Mouse (Mus musculus) CH12.LX (cell line): ENCODE results near the gene Glrb. TPM values are rescaled to one million over a fixed set of nuclear protein-coding genes. Genes with fewer than 3 reads are reported as not detected.

Experiments used
- DNase-seq: peaks from one replicate; pipeline ENCODE4 v3.0.0-alpha.2; 2013; ENCODE audit errors: extremely low read depth
- H3K27ac ChIP-seq: 2 replicates; pipeline ENCODE4 v1.5.1; 2012; ENCODE audit warnings: low read depth, mild to moderate bottlenecking, control low read depth, moderate library complexity; ENCODE audit not compliant: insufficient read depth
- H3K27me3 ChIP-seq: replicated peaks from 2 replicates; pipeline ENCODE3; 2012; ENCODE audit warnings: inconsistent platforms
- H3K36me3 ChIP-seq, 2 experiments: replicated peaks in 1 of 2; 2 replicates each; pipeline versions ENCODE3 to v1.6.1; 2012; ENCODE audit warnings: inconsistent platforms in 1 of 2, low read length in 1 of 2, mild to moderate bottlenecking in 1 of 2, mixed read lengths in 1 of 2, moderate library complexity in 1 of 2; ENCODE audit not compliant: control insufficient read depth in 1 of 2, insufficient read depth in 1 of 2
- H3K4me1 ChIP-seq, 2 experiments: 2 replicates each; pipeline ENCODE4 v1.6.1; 2012; ENCODE audit warnings: inconsistent platforms in 1 of 2, moderate library complexity in 1 of 2; ENCODE audit not compliant: insufficient read depth in 2 of 2, control insufficient read depth in 1 of 2
- H3K4me2 ChIP-seq: 2 replicates; pipeline ENCODE4 v1.6.1; 2012; ENCODE audit warnings: low read depth, mild to moderate bottlenecking, control low read depth; ENCODE audit not compliant: poor library complexity, insufficient read depth, severe bottlenecking
- H3K4me3 ChIP-seq, 3 experiments: fragments of 150-350 bp in 1 of 3; sonication (generic) in 1 of 3; replicated peaks in 1 of 3; 2 replicates each; pipeline versions ENCODE3 to v1.5.1; 2011 to 2012; ENCODE audit warnings: low read depth in 2 of 3, low read length in 2 of 3, mild to moderate bottlenecking in 2 of 3, moderate library complexity in 2 of 3, control low read depth in 1 of 3, improper control_type of control experiment in 1 of 3, inconsistent platforms in 1 of 3, mixed read lengths in 1 of 3; ENCODE audit not compliant: poor library complexity in 1 of 3
- H3K79me2 ChIP-seq: replicated peaks from 2 replicates; pipeline ENCODE4 v1.6.1; 2012; ENCODE audit warnings: mild to moderate bottlenecking, moderate library complexity; ENCODE audit not compliant: control insufficient read depth, poor library complexity, insufficient read depth, severe bottlenecking; ENCODE audit errors: extremely low read depth
- H3K9ac ChIP-seq: 2 replicates; pipeline ENCODE4 v1.6.1; 2012; ENCODE audit warnings: low read depth, mild to moderate bottlenecking, control low read depth, moderate library complexity; ENCODE audit not compliant: insufficient read depth
- H3K9me3 ChIP-seq: replicated peaks from 2 replicates; pipeline ENCODE3; 2012; ENCODE audit warnings: low read length, inconsistent platforms, mixed read lengths
- BHLHE40 ChIP-seq: IDR thresholded peaks from 2 replicates; pipeline ENCODE4 v1.6.1; 2011; ENCODE audit warnings: mild to moderate bottlenecking, low read depth, low read length, improper control_type of control experiment
- CHD1 ChIP-seq: IDR thresholded peaks from 2 replicates; pipeline ENCODE4 v1.6.1; 2012; ENCODE audit warnings: low read depth, low read length, improper control_type of control experiment, inconsistent platforms
- CHD2 ChIP-seq: IDR thresholded peaks from 2 replicates; pipeline ENCODE4 v1.6.1; 2011; ENCODE audit warnings: low read length, improper control_type of control experiment
- CTCF ChIP-seq, 2 experiments: IDR thresholded peaks in 1 of 2; conservative IDR thresholded peaks in 1 of 2; 2 replicates each; pipeline ENCODE4 v1.5.1; 2011 to 2012; ENCODE audit warnings: low read depth in 2 of 2, low read length in 2 of 2, improper control_type of control experiment in 1 of 2, inconsistent platforms in 1 of 2, mild to moderate bottlenecking in 1 of 2, moderate library complexity in 1 of 2
- ELF1 ChIP-seq: IDR thresholded peaks from 2 replicates; pipeline ENCODE4 v1.6.1; 2014; ENCODE audit warnings: low read depth, mild to moderate bottlenecking, inconsistent platforms, low read length, improper control_type of control experiment
- ETS1 ChIP-seq: conservative IDR thresholded peaks from 2 replicates; pipeline ENCODE4 v1.6.1; 2012; ENCODE audit warnings: low read depth, mild to moderate bottlenecking, inconsistent platforms, low read length, improper control_type of control experiment, moderate library complexity
- GABPA ChIP-seq: IDR thresholded peaks from 2 replicates; pipeline ENCODE4 v1.6.1; 2012; ENCODE audit warnings: low read depth, low read length, improper control_type of control experiment, inconsistent platforms; ENCODE audit not compliant: insufficient replicate concordance
- IRF4 ChIP-seq: IDR thresholded peaks from 2 replicates; pipeline ENCODE4 v1.6.1; 2014; ENCODE audit warnings: low read depth, mild to moderate bottlenecking, inconsistent platforms, low read length, improper control_type of control experiment
- JUN ChIP-seq: IDR thresholded peaks from 2 replicates; pipeline ENCODE4 v1.6.1; 2011; ENCODE audit warnings: low read depth, mild to moderate bottlenecking, low read length, improper control_type of control experiment, moderate library complexity; ENCODE audit not compliant: insufficient read depth
- JUND ChIP-seq: conservative IDR thresholded peaks from 2 replicates; pipeline ENCODE4 v1.6.1; 2011; ENCODE audit warnings: low read depth, low read length, improper control_type of control experiment
- MAFK ChIP-seq: IDR thresholded peaks from 2 replicates; pipeline ENCODE4 v1.6.1; 2011; ENCODE audit warnings: low read length, improper control_type of control experiment; ENCODE audit not compliant: insufficient replicate concordance
- MAX ChIP-seq: IDR thresholded peaks from 2 replicates; pipeline ENCODE4 v1.6.1; 2011; ENCODE audit warnings: low read length, improper control_type of control experiment
- MYC ChIP-seq: IDR thresholded peaks from 2 replicates; pipeline ENCODE4 v1.6.1; 2011; ENCODE audit warnings: low read depth, mild to moderate bottlenecking, improper control_type of control experiment, low read length
- NELFE ChIP-seq: IDR thresholded peaks from 2 replicates; pipeline ENCODE4 v1.6.1; 2011; ENCODE audit warnings: low read depth, low read length, improper control_type of control experiment
- PAX5 ChIP-seq: IDR thresholded peaks from 2 replicates; pipeline ENCODE4 v1.6.1; 2012; ENCODE audit warnings: low read length, inconsistent platforms, mixed read lengths
- POLR2A ChIP-seq: IDR thresholded peaks from 2 replicates; pipeline ENCODE4 v1.6.1; 2011; ENCODE audit warnings: low read depth, mild to moderate bottlenecking, improper control_type of control experiment, low read length
- RAD21 ChIP-seq: IDR thresholded peaks from 2 replicates; pipeline ENCODE4 v1.6.1; 2011; ENCODE audit warnings: low read depth, mild to moderate bottlenecking, low read length, improper control_type of control experiment, moderate library complexity
- SMC3 ChIP-seq: IDR thresholded peaks from 2 replicates; pipeline ENCODE4 v1.6.1; 2011; ENCODE audit warnings: low read depth, low read length, improper control_type of control experiment
- USF1 ChIP-seq: IDR thresholded peaks from 2 replicates; pipeline ENCODE4 v1.6.1; 2014; ENCODE audit warnings: low read depth, mild to moderate bottlenecking, inconsistent platforms, low read length, improper control_type of control experiment
- USF2 ChIP-seq: conservative IDR thresholded peaks from 2 replicates; pipeline ENCODE4 v1.6.1; 2011; ENCODE audit warnings: low read depth, low read length, improper control_type of control experiment
- ZKSCAN1 ChIP-seq: IDR thresholded peaks from 2 replicates; pipeline ENCODE4 v1.6.1; 2012; ENCODE audit warnings: low read depth, inconsistent platforms, low read length, improper control_type of control experiment, borderline replicate concordance
- ZMIZ1 ChIP-seq: IDR thresholded peaks from 2 replicates; pipeline ENCODE4 v1.6.1; 2012; ENCODE audit warnings: low read depth, mild to moderate bottlenecking, inconsistent platforms, low read length, improper control_type of control experiment
- dilution Hi-C: fragments of 300-500 bp; cut with MboI; formaldehyde crosslinking; loops from 2 replicates; pipeline ENCODE4 v1.14.3; 2020; ENCODE audit warnings: low sequenced_read_pairs; ENCODE audit not compliant: extremely low pct_unique_long_range_greater_than_20kb, extremely low pct_ligation_motif_present
- in situ Hi-C: fragments of 300-500 bp; cut with MboI; formaldehyde crosslinking; loops from 3 replicates; pipeline ENCODE4 v1.14.3; 2019; ENCODE audit warnings: low sequenced_read_pairs, low pct_ligation_motif_present, low pct_unique_long_range_greater_than_20kb, mixed read lengths
- polyA plus RNA-seq: library from polyadenylated mRNA; unstranded; fragments of >175 nt; gene quantifications from 2 replicates; pipeline ENCODE4 v1.2.1, GENCODE M21; 2012; ENCODE audit warnings: low read depth; ENCODE audit not compliant: insufficient read length
- total RNA-seq, 2 experiments: library from RNA; depleted of rRNA; stranded (reverse); fragments of 300-350 nt in 1 of 2; fragments of >200 nt in 1 of 2; gene quantifications; 2 replicates each; pipeline ENCODE4 v1.2.3; 2012 to 2014

The Glrb gene
- total and polyA plus RNA-seq, 3 experiments, result not detected

DNA sequence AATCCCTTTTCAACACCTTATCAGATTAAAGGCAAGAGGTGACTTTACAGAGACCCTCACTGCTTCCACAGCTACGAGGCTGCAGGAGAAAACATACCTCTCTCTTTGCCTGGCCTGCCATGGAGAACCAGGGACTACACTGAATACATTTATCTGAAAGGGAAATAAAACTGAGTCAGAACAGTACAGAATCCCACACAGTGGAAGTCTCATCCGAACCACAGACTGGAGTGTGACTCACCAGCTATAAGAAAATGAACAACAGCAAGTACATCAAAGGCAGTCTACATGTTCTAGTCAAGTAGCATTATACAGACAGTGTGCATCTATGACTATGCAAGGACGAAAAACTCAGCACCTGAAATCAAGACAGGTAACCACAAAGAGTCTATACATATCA lies 46.1 kb downstream of the Glrb start:
- Histone ChIP-seq H3K9me3 (no peaks in the 10 kb centered on the region), H3K9ac (no peak overlapping the region), H3K4me2 (no peak overlapping the region), H3K4me1 (no peaks in the 10 kb centered on the region), H3K27ac (no peak overlapping the region), H3K36me3 (no peaks in the 10 kb centered on the region), H3K79me2 (no peaks in the 10 kb centered on the region), H3K27me3 (no peaks in the 10 kb centered on the region), H3K4me3 (no peak overlapping the region)
- in situ Hi-C loops (no loop called here), dilution Hi-C loops (no loop called here)
- no peak for DNase-seq
- TF ChIP-seq ZKSCAN1 (no peak), USF2 (no peak), IRF4 (no peak), MAFK (no peak), PAX5 (no peak), SMC3 (no peak), ETS1 (no peak), CHD1 (no peak), MAX (no peak), POLR2A (no peak)

DNA sequence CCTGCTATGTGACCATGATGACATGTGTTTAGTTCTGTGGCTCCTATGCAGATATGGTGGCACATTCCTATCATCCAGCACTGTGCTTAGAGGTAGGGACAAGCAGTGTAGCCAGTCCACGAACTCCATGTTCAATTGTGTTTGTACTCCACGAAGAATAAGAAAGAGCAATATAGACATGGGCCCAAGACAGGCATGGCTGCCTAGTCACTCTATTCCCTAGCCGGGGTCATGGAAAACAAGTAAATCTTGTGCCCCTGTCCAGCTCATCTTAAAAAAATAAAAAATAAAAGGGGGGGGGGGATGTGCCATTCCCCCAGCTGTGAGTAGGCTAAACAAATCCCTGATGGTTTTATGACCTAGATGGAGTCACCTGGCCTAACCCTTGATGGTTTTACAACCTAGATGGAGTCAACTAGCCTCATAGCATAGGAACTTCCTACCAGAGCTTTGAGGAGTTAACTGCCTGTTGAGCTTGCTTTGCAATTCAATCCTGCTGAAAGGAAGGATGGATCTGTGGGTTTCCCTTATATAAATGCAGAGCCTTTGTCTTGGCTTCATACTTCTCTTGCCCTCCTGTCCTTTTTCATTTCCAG lies 60.5 kb downstream of the Glrb start:
- H3K4me3 ChIP-seq, result no peak overlapping the region
- TF ChIP-seq POLR2A, result no peak
- no peak for TF ChIP-seq IRF4
- TF ChIP-seq GABPA, result no peak
- TF ChIP-seq NELFE, result no peak
- no peak for TF ChIP-seq BHLHE40
- no peak for TF ChIP-seq ELF1
- TF ChIP-seq ZKSCAN1, result no peak
- TF ChIP-seq ZMIZ1, result no peak
- no peak for TF ChIP-seq USF1
- TF ChIP-seq JUND, result no peak
- TF ChIP-seq CHD2, result no peak
- TF ChIP-seq CTCF (conservative IDR thresholded peaks at IDR 0.05 in 1 of 2, IDR thresholded peaks at IDR 0.05 in 1 of 2; ENCODE audit: low read depth in 2 of 2, low read length in 2 of 2), result no peak
- TF ChIP-seq RAD21, result no peak
- TF ChIP-seq JUN, result no peak
- TF ChIP-seq MYC, result no peak
- no peak for TF ChIP-seq MAX
- H3K9ac ChIP-seq, result no peak overlapping the region
- H3K36me3 ChIP-seq, result no peaks in the 10 kb centered on the region
- H3K4me1 ChIP-seq, result no peaks in the 10 kb centered on the region
- no peak overlapping the region for H3K4me2 ChIP-seq
- H3K9me3 ChIP-seq, result no peaks in the 10 kb centered on the region
- DNase-seq, result no peak
- no peaks in the 10 kb centered on the region for H3K79me2 ChIP-seq
- in situ Hi-C loops (no loop called here), dilution Hi-C loops (no loop called here)
- no peak overlapping the region for H3K27ac ChIP-seq
- no peaks in the 10 kb centered on the region for H3K27me3 ChIP-seq
